Mouse (Mus musculus) bone marrow macrophage, adult 2 months (primary cell): ENCODE data around the gene Tmprss13.

ENCODE experiments used
- CTCF ChIP-seq: IDR thresholded peaks from 2 replicates; pipeline ENCODE4 v1.5.1; 2012; ENCODE audit warnings: low read depth, mild to moderate bottlenecking, low read length, moderate library complexity
- POLR2A ChIP-seq: IDR thresholded peaks from 2 replicates; pipeline ENCODE4 v1.6.1; 2012; ENCODE audit warnings: mild to moderate bottlenecking, low read depth, low read length, borderline replicate concordance

DNA sequence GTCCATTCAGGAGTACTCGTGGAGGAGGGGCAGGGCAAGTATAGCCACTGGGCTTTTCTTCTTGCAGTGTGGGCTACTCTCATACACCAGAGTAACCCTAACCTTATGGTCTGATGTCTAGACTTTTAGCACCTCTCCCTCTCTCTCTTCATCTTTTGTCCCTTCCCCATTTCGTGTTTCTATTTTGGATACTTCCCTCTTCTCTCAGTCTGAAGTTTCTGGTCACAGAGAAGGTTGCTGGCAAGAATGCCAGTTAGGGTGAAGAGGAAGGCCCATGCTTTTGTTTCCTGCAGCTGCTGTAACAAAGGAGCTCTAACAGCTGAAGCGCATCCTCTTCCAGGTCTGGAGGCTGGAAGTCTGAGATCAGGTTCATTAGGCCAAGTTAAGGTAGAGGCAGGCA is 38.0 kb upstream of the Tmprss13 start:
- TF ChIP-seq POLR2A (no peak), CTCF (no peak)
